Comparison of ENCODE assay signal across 25 mouse cellular contexts in the genomic region with DNA sequence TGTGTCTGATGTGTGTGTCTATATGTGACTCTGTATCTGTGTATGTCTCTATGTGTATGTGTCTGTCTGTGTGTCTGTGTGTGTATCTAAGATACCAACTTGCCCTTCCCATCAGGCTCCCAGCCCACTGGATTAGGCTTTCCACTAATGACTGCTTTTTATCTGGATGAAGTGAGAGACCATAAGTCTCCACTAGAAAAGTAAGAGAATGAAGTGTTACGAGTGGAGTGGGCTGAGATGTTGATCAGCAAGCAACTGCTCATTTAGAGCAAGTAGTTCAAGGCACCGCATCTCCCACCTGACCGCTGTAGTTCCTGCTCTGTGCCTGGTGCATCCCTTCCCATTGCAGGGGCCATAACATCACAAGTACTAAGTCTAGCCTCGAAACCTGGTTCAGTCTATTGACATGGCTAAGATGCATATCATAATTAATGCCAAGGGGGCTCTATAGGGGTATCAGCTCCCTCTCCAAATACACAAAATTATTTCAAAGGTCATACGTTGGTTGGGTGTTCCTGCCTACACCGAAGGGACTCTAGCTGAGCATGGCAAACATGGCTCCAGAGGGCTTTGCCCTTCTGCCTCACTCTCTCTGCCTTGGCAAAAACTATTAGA.
"Had no signal": no experiment of that assay in that cellular context is flagged by ENCODE, and none has a peak within 500 bp of the region (broad histone marks: within the 10 kb centered on the region; RNA-seq: fewer than 3 reads in every experiment).

No protein-coding gene starts in this region.

- H3K9ac ChIP-seq: heart, embryonic 12.5 days; hindbrain, embryonic 12.5 days; hindbrain, embryonic 14.5 days; intestine, embryonic 15.5 days; limb, embryonic 12.5 days; liver, embryonic 12.5 days had no signal

- H3K4me1 ChIP-seq: heart, embryonic 10.5 days; hindbrain, embryonic 10.5 days; hindbrain, embryonic 12.5 days; intestine, embryonic 15.5 days; limb, embryonic 10.5 days; limb, embryonic 12.5 days; liver, embryonic 12.5 days had no signal

- H3K27me3 ChIP-seq: heart, embryonic 12.5 days; hindbrain, embryonic 12.5 days; intestine, embryonic 15.5 days; limb, embryonic 12.5 days; liver, embryonic 12.5 days had no signal

- H3K27ac ChIP-seq: gastrocnemius, adult 2 months; heart, embryonic 10.5 days; hindbrain, embryonic 10.5 days; hindbrain, embryonic 12.5 days; hindbrain, embryonic 14.5 days; intestine, embryonic 15.5 days; layer of hippocampus, adult 2 months; left cerebral cortex, adult 2 months; limb, embryonic 10.5 days; limb, embryonic 12.5 days; liver, embryonic 12.5 days had no signal

- H3K9me3 ChIP-seq: heart, embryonic 10.5 days; heart, embryonic 12.5 days; hindbrain, embryonic 10.5 days; hindbrain, embryonic 12.5 days; intestine, embryonic 15.5 days; limb, embryonic 10.5 days; limb, embryonic 12.5 days; liver, embryonic 12.5 days had no signal

- H3K4me2 ChIP-seq: heart, embryonic 12.5 days; hindbrain, embryonic 12.5 days; hindbrain, embryonic 14.5 days; intestine, embryonic 15.5 days; limb, embryonic 12.5 days; liver, embryonic 12.5 days had no signal

- ATAC-seq: hindbrain, embryonic 16.5 days; inflammation-experienced regulatory T-cells, adult 6 months; intestine, embryonic 15.5 days; intestine, postnatal 0 days; liver, embryonic 12.5 days had no signal

- DNase-seq: gastrocnemius, adult 2 months; gastrocnemius, postnatal 10 days; gastrocnemius, postnatal 25 days; heart, postnatal 10 days; heart, postnatal 4 days; kidney, adult 18-20 months; kidney, adult 8-10 months; kidney, postnatal 10 days; kidney, postnatal 25 days; kidney, postnatal 4 days; liver had no signal

- H3K36me3 ChIP-seq: heart, embryonic 10.5 days; heart, embryonic 12.5 days; hindbrain, embryonic 10.5 days; hindbrain, embryonic 12.5 days; intestine, embryonic 15.5 days; limb, embryonic 10.5 days; limb, embryonic 12.5 days; liver, embryonic 12.5 days had no signal

- H3K4me3 ChIP-seq: gastrocnemius, adult 2 months; heart, embryonic 10.5 days; heart, embryonic 12.5 days; hindbrain, embryonic 10.5 days; hindbrain, embryonic 12.5 days; intestine, embryonic 15.5 days; layer of hippocampus, adult 2 months; left cerebral cortex, adult 2 months; limb, embryonic 10.5 days; limb, embryonic 12.5 days; liver, embryonic 12.5 days had no signal
